Mouse (Mus musculus): ENCODE data around the gene Psg25.
"Not testable (repeated sequence)": the region's sequence is repeated elsewhere in the genome, so short reads cannot be mapped to it uniquely, and the experiment has no call there.

Psg25 gene

DNA sequence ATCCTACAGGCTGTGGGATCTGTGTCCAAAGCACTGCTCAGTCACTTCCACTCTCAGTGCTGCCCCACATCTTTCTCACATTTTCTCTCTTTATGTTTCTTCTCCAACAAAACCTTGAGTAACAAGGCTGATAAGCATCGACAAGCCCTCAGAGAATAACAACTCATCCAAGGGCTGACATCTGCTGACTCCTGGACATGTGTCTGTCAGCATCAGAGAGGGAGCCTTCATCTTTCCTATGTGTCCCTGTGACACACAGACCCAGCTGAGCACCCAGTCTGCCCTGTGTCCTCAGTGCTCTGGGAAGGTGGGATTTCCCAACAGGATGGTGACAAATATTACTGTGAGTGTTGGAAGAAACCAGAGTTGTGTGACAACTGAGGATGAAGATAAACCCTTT, at the start of gene Psg25:
Psg25 (minus strand) TSS at position 101 of the 400 bp plus-strand sequence.
- DNase-seq (ENCODE audit: low spot score in 2 of 2), result no peak

DNA sequence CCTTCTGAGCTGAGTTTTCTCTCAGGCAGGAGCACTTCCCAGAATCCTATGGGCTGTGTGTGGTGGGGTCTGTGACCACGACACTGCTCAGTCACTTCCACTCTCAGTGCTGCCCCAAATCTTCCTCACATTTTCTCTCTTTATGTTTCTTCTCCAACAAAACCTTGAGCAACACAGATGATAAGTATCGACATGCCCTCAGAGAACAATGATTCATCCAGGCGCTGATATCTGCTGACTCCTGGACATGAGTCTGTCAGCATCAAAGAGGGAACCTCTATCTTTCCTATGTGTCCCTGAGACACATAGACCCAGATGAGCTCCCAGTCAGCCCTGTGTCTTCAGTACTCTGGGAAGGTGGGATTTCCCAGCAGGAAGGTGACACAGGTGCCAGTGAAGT, 35.1 kb upstream of the Psg25 start, which contains the start of gene Psg27:
Psg27 (minus strand) TSS at position 101 of the 400 bp plus-strand sequence.
- DNase-seq (ENCODE audit: low spot score in 2 of 2), result no peak

DNA sequence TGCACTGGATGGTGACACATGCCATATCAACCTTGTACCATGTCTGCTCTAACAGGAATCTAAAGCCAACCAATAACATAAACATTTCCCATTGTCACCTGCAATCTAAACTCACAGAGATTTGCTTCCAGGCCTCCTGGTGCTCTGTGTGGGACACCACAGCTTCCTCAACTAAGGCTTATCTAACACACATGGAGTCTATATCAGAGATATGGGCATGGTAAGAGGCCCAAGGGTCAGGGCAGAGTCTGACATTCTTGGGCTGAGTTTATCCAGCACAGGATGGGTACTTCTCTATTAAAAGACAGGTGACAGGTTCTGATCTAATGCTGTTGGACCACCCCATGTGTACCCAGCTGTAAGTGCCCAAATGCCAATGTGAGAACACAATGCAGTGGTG, 27.8 kb upstream of the Psg25 start:
- no peak for DNase-seq (ENCODE audit: low spot score in 2 of 2)

DNA sequence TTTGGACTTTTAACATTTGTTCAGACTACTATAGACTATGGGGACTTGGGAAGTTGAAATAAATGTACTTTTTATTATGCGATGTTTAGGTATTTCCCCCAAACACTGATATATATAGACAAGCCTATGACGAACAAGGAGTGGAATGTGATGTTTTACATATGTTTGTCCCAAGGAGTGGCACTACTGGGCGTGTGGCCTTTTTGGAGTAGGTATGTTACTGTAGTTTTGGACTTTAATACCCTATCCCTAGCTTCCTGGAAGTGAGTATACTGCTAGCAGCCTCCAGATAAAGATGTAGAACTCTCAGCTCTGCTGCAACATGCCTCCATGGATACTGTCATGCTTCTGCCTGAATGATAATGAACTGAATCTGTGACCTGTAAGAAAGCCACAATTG, 23.7 kb upstream of the Psg25 start:
- not testable (repeated sequence) for DNase-seq (ENCODE audit: low spot score in 2 of 2)

DNA sequence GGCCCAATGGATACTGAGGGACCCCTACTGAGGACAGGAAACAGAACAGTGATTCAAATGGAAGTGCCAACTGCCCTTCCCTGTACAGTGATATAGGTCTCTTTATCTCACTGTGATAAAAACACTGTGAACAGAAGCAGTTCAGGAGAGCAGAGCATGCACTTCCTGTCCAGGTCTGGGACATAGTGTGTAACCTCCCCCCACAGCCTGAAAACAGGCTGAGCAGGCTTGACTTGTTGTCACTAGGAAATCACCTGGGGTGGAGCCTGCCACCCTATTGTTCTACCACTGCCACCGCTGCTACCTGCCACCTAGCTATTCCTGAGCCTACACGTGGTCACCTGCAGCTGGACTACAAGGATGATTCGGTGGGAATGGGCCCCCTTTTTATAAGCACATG, 1.4 kb upstream of the Psg25 start:
- DNase-seq (ENCODE audit: low spot score in 2 of 2), result peak; percentile 53 to 63

DNA sequence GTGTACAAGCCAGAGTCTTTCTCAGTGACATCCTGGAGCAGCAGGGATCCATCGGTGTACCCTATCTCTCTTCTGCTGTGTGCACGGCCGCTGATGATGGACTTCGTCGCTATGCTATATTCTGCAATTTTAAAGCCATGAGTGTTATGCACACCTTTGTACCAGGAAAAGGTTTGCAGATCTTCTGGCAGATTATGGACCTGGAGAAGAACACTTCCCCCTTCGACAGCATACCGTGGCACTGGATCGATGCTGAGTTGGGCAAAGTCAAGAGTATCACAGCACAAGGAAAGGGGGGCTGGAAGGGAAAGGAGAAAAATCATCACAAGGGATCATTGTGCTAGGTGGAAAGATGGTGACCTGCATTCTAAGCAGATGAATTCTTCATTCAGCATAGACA, 7.4 kb downstream of the Psg25 start:
- DNase-seq (ENCODE audit: low spot score in 2 of 2), result no peak

DNA sequence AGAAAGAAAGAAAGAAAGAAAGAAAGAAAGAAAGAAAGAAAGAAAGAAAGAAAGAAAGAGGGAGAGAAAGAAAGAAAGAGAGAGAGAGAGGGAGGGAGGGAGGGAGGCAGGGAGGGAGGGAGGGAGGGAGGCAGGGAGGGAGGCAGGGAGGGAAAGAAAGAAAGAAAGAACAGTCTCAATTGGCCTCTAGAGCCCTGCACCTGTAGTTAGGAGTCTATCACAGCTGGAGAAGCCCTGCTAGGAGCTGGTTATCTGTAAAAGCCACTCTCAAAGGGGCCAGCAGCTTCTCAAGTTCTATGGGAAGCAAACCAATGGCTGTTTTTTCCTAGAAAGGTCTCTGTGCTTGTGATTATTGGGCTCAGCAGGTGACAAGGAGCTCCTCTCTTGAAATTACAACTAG, 19.2 kb downstream of the Psg25 start:
- DNase-seq (ENCODE audit: low spot score in 2 of 2), result not testable (repeated sequence)

DNA sequence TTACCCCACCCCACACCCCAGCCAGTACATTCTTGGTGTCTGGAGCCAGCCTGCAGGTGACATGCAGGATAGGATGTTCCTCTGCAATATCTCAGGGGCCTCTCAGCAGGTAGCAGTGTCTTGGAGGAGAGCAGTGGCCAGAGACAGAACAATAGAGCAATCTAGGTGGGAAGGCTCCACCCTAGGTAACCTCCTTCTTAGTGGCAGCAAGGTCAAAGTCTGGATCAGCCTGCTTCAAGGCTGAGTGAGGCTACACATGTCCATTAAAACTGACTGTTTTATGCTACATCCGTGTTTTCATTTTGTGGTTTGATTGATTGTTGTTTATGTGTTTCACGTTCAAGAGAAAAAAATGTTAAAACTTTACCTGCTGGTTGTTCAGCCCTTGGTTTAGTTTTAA, 19.7 kb downstream of the Psg25 start:
- DNase-seq (ENCODE audit: low spot score in 2 of 2), result not testable (repeated sequence)

DNA sequence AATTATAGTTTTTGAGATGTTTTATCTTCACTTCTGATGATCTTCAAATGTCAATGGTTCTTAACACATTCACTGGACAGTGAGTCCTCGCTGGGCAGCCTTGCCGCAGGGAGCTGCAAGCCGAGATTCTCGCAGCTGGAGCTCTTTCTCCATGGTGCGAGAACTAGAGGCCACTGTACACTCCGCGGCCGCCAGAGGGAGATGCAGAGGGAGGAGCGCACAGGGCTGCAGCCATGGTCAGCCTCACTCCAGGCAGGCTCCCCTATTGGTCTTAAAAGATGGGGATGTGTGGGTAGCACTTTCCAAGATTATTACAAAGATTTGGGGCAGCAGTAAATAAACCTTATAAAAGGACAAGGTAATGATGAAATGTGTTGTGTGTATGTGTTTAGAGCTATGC, 20.6 kb downstream of the Psg25 start:
- DNase-seq (ENCODE audit: low spot score in 2 of 2), result no peak

DNA sequence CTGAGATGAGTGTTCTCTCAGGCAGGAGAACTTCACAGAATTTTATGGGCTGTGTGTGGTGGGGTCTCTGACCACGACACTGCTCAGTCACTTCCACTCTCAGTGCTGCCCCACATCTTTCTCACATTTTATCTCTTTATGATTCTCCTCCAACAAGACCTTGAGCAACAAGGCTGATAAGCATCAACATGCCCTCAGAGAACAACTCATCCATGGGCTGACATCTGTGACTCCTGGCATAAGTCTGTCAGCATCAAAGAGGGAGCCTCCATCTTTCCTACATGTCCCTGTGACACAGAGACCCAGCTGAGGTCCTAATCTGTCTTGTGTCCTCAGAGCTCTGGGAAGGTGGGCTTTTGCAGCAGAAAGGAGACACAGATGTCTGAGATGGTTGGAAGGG, 48.0 kb downstream of the Psg25 start, which contains the start of gene Psg26:
Psg26 (minus strand) TSS at position 101 of the 400 bp plus-strand sequence.
- no peak for DNase-seq (ENCODE audit: low spot score in 2 of 2)
